Mouse (Mus musculus) right cerebral cortex, postnatal 10 days (tissue): ENCODE data around the gene Tent5b.
"Not testable (repeated sequence)": the region's sequence is repeated elsewhere in the genome, so short reads cannot be mapped to it uniquely, and the experiment has no call there.

Experiments used
- DNase-seq, 2 experiments: peaks; one replicate each; pipeline ENCODE4 v3.0.0; 2021; ENCODE audit warnings: low spot score in 2 of 2

Gene Tent5b

DNA sequence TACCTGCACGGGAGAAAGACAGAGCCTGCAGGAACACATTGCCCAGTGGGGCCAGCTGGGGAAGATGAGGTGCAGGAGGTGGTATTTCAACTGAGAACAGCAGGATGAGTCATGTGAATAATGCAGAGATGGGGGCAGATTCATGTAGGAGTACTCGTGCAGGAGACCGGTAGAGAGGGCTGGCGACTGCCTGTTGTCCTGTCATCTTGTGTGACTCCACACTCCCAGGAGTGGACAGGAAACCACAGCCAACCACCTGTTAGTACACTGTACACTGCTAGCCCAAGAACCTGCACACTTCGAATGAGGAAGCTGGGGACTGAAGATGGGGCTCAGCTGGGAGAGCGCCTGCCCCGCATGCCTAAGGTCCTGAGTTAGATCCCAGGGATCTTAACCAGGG lies 21.6 kb downstream of the Tent5b start:
- DNase-seq = no peak

DNA sequence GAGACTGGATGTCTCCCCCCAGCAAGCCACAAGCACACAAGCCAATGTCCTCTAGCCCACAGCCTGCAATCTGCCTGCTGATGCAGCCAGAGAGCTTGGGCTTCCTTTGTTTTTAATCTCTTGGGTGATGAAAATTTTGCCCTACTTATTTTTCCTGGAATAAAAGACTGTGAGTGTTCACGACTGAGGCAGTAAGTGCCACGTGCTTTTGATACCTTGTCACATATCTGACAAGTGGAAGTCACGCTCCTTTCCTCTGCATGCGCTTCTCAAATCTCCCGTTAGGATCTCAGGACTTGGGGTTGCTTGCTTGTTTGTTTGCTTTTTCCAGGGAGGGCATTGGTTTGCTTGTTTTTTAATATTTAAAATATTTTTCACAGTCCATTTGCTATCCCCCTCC lies 24.4 kb downstream of the Tent5b start:
- DNase-seq = no peak

DNA sequence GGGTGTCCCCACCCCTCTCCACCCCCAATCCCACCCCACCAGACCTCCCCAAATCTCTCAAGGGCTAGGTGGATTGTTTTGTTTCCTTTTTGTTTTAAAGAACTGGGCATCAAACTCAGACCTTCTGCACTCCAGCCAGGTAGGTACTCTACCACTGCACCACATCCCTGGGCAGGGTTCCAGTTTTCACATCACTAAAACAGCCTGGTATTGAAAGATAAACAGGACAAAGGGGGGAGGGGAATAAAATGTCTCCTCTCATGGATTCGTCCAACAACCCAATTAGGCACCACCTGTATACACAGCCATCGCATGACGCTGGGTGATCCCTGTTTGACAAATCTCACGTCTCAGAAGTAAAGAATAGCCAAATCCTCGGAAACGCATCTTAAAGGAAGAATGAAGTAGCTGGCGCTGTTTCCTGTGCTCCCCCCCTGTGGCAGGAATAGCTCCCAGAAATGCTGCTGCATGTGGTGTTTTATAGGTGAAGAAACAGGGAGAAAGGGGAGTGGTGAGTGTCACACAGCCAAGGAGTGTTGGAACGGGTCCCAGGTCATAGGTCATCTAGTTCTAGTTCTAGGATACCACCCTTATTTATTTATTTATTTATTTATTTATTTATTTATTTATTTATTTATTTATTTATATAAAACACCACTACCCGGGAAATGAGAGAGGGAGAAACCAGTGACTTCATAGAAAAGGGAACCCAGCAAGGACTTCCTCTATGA lies 25.0 kb downstream of the Tent5b start:
- no peak for DNase-seq

DNA sequence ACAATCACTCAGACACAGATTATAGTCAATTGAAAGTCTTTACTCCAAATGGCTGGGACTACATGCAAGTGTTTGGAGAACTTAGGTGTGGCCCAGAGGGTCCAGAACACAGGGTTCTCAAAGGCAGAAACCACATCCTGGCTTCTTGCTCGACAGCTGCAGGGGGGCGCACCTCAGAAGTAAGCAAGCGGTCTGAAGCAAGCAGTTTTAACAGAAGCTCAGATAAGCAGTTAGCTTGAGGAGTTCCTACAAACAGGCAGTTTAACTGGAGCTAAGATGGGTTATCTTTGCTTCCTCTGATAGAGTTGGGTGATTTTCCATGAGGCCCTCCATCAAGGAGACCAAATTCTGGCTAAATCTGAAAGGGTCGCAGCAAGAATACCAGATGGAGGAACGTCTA lies 26.6 kb downstream of the Tent5b start:
- DNase-seq = no peak

DNA sequence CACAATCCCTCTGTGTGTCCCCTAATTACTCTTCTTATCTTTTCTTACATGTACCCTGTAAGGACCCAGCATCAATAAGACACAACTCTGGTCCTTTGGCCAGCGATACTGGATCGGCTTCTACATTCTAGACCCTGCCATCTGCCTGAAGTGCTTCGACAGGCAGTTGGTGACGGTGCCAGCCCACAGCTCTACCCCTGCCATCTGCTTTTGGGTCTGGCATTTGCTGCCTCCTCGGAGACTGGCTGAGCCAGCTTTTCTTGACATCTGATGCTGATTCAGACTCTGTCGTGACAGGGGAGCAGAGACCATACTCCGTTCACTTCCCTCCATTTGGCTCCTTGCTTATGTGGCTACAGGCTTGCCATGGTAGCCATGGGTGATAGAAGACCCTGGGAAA lies 29.1 kb downstream of the Tent5b start:
- peak; percentile 73 to 82 for DNase-seq

DNA sequence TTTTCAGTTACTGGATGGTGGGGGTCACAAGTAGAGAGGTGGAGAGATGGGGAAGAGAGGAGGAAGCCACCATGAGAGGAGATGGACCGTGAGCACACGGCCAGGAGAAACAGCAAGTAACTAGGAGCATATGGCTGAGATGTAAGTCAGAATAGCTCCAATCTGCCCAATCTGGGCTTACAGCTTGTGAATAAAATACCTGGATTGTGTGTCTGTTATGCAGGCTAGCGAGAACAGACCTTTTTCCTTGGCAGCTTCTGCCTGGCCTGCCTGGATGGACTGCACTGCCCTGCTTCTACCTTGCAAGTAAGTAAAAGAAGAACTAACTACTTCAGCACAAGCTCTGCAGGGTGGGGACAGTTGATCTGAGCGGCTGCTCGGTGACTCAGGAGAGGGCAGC lies 31.1 kb downstream of the Tent5b start:
- DNase-seq = no peak

DNA sequence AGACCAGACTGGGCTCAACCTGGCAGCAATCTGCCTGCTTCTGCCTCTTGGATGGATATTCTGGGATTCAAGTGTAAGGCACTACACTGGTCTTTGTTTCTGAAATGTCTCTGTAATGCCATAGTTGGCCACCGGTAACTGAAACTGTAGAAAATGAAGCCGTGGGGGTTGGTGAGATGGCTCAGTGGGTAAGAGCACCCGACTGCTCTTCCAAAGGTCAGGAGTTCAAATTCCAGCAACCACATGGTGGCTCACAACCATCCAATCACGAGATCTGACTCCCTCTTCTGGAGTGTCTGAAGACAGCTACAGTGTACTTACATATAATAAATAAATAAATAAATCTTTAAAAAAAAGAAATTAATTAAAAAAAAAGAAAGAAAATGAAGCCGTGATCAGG lies 32.6 kb downstream of the Tent5b start:
- DNase-seq = not testable (repeated sequence)

DNA sequence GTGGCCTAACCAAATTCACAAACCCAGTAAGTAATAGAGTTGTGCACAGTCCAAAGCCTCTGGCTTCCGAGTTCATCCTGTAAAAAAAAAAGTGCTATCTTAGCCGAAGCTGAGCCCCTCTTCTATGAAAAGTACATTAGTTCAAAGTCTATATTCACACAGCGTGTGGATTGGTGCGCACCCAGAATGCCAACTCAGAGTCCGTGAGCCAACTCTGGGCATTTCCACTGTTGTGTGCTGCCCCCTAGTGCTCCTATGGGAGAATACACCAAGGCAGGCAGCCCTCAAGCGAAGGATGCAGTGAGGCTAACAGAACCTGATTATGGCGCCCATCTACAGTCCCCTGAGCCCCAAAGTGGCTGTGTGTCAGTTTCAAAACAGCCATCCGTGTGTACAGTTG lies 33.0 kb downstream of the Tent5b start:
- peak; percentile 80 to 87 for DNase-seq

DNA sequence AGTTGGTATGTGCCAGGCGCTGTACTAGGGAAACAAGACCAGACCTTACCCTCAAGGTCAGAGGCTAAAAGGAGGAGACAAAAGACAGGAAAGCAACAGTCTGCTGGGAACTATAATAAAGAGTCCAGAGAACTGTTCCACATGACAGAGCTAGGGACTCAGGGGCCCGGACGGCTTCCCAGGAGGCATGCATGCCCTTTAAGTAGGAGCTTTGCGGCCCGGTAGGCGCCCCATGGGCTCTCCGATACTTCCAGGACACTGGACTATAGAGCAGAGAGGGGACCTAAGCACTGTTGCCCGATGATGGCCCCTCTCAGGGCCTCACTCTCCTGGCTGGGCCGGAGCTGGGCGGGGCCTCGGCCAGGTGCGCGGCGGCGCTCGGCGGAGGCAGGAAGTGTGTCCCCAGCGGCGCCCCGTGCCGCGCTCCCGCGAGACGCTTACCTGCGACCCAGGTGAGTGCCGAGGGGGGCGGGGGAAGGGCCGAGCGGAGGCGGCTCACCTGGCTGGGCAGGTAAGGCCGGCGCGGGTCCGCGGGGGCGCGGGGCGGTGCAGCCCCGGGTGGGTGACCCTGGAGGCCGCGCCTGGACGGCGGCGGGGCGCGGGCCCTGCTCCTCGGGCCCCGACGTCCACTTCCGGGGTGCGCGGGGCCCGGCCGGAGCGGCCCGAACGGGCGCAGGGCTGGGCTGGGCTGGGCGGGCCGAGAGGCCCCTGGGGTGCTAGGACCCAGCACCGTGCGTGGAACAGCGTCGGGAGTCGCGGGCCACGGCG lies 38.9 kb downstream of the Tent5b start, which contains the start of gene Kdf1:
TSS of gene Kdf1 (plus strand) at position 363 of the 768 bp plus-strand sequence.
- no peak for DNase-seq

DNA sequence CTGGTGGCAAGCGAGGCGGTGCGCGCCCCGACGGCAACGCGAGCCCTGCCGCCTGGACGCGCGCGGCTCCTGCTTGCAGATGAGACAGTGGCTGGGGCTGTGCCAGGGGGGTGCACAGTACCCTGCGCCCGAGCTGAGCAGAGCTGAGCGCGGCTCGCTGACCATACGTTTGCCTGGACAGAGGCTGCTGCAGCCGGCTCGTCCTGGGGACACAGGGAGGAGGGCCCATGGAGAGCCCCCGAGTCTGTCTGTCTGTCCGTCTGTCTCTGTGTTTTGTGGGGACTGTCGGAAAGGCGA lies 39.4 kb downstream of the Tent5b start:
- no peak for DNase-seq

DNA sequence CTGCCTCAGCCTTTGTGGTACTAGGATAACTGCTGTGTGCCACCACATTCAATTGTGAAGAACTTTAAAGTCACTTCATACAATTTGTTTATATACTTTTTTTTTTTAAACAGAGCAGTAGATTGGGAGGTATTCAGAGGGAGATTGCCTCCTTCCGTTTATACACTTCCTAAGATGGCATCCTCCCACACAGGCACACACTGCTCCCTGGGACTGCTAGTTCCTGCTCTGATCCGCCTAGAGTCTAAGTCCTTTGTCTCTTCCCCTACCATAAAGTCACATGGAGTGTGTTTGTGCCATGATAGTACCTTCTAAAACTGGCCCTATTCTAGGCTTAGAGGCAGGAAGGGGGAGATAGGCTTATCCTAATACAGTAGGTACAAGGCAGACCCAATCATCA lies 41.6 kb downstream of the Tent5b start:
- DNase-seq = no peak

DNA sequence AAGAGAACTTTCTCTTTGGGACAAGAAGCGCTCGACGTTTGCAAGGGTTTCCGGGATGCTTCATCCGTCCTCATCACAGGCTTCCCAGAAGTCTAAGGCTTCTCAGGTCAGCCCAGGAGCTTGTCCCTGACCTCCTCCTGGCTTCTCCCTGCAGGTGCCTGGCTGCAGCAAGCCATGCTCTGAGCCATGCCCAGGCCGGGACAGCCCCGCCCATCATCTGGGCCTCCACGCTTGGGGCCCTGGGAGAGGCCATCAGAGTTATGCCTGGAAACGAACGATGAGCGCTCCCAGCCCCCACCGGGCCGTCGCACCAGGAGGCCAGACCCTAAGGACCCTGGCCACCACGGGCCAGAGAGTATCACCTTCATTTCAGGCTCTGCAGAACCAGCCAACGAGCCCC lies 47.9 kb downstream of the Tent5b start:
- no peak for DNase-seq

DNA sequence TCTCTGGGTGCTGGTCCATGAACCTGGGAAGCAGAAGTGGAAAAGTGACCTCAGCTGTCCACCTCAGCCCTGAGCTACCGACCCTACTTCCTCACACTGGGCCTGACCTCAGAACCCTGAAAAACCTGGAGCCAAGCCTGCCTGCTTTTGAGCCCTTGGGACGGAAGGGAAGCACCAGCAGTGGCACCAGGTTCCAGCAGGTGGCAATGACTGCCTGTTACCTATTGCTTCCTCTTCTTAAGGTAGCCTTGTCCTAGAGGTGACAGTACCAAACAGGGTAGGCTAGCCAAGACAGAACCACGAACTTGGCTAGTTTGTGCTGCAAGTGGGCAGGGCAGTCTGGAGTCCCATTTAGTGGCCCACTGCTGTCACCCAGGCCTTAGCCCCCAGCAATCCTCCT lies 52.8 kb downstream of the Tent5b start:
- no peak for DNase-seq

DNA sequence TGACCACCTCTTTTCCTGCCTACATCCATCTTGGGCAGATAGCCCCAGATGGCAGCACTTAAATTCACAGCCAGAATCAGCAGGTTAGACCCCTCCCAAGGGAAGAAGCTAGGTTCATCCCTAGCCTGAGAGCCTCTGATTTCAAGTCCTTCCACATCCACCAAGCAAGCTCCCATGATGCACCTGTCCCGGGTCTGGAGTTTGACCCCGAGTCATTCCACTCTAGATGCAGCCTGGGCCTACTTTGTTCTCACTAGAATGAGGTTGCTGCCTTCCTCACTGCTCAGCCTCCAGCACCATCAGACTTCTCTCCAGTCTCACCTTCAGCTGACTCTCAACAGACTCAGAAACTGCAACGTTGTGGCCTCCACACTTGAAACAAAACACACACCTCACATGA lies 56.1 kb downstream of the Tent5b start:
- DNase-seq = no peak

DNA sequence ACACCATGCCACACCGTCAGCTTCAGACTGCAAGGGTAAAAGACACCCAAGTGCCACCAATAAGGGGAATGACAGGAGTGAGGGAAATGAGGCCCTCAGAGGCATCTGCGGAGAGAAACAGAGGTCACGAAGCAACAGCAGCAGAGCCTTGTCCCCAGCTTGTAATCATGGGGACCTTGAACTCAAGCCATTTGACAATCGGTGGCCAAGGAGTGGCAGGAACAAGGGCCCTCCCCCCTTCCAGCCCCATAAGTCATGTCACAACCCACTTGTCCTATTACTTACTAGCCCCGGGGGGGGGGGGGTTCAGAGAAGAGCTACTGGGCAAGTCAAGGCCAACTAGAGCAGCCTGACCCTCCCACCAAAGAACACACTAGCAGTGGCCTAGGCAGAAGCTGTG lies 56.7 kb downstream of the Tent5b start:
- DNase-seq = no peak
